Mouse (Mus musculus) liver, postnatal 0 days (tissue): ENCODE data around the gene Epn2. TPM values are rescaled to one million over a fixed set of nuclear protein-coding genes. Genes with fewer than 3 reads are reported as not detected.

Experiments used
- ATAC-seq: fragments of 200-750 bp; cut with Nextera tagmentation; 2 replicates; pipeline ENCODE4 v1.8.0; 2017; ENCODE audit warnings: mild to moderate bottlenecking, moderate library complexity
- DNase-seq: peaks from one replicate; pipeline ENCODE4 v3.0.0-alpha.2; 2016
- H3K27ac ChIP-seq: fragments of 300-500 bp; sonication (generic); 2 replicates; pipeline ENCODE4 v1.5.1; 2014; ENCODE audit warnings: antibody characterized with exemption, moderate library complexity, mild to moderate bottlenecking, low read depth
- H3K27me3 ChIP-seq: fragments of 300-500 bp; sonication (generic); 2 replicates; pipeline ENCODE4 v1.6.1; 2014; ENCODE audit warnings: low read length, control low read depth, mixed read lengths; ENCODE audit not compliant: insufficient read depth
- H3K36me3 ChIP-seq: fragments of 300-500 bp; sonication (generic); replicated peaks from 2 replicates; pipeline ENCODE4 v1.6.1; 2014; ENCODE audit warnings: mild to moderate bottlenecking, control low read depth, low read length, moderate library complexity, mixed read lengths; ENCODE audit not compliant: insufficient read depth
- H3K4me1 ChIP-seq: fragments of 300-500 bp; sonication (generic); 2 replicates; pipeline ENCODE4 v1.6.1; 2014; ENCODE audit warnings: antibody characterized with exemption, mild to moderate bottlenecking, control low read depth; ENCODE audit not compliant: insufficient read depth
- H3K4me2 ChIP-seq: fragments of 300-500 bp; sonication (generic); 2 replicates; pipeline ENCODE4 v1.6.1; 2014; ENCODE audit warnings: low read depth, mild to moderate bottlenecking, low read length, moderate library complexity, mixed read lengths
- H3K4me3 ChIP-seq: fragments of 300-500 bp; sonication (generic); 2 replicates; pipeline ENCODE4 v1.5.1; 2014; ENCODE audit warnings: low read depth, low read length
- H3K9ac ChIP-seq: fragments of 300-500 bp; sonication (generic); replicated peaks from 2 replicates; pipeline ENCODE4 v1.6.1; 2014; ENCODE audit warnings: mild to moderate bottlenecking, moderate library complexity
- H3K9me3 ChIP-seq: fragments of 300-500 bp; sonication (generic); 2 replicates; pipeline ENCODE4 v1.6.1; 2016; ENCODE audit warnings: mild to moderate bottlenecking, control low read depth, low read length, mixed read lengths
- CTCF ChIP-seq: sonication (generic); IDR thresholded peaks from 2 replicates; pipeline ENCODE4 v1.5.1; 2016; ENCODE audit warnings: antibody characterized with exemption, low read depth
- EP300 ChIP-seq: IDR thresholded peaks from 2 replicates; pipeline ENCODE4 v1.6.1; 2016; ENCODE audit warnings: antibody characterized with exemption, low read depth, mild to moderate bottlenecking
- WGBS: fragments of 180-500 bp; shearing (Covaris S2); extraction: QIAGEN DNeasy Blood & Tissue Kit; methylation state at CpG from one replicate; pipeline ENCODE4 v1.1.7; 2014; ENCODE audit not compliant: insufficient replicate concordance; 5-methylcytosine and 5-hydroxymethylcytosine counted together
- polyA plus RNA-seq: library from polyadenylated mRNA; unstranded; fragments of >200 nt; fragmentation: Nextera tagmentation; extraction: Ambion mirVana; gene quantifications from 2 replicates; pipeline ENCODE4 v1.2.1, GENCODE M21; 2015

The Epn2 gene
- polyA plus RNA-seq, 1 experiment from 2014 or later, result 3.1 TPM

GRCm38 (mm10) chr11:61487401-61487800 lies 92.1 kb downstream of the Epn2 start:
- no peak for ATAC-seq
- no peak for DNase-seq
- no peak overlapping the region for H3K4me2 ChIP-seq
- H3K9me3 ChIP-seq, result no peaks in the 10 kb centered on the region
- H3K4me3 ChIP-seq, result no peak overlapping the region
- H3K27ac ChIP-seq, result no peak overlapping the region
- peaks cover 22% of the 10 kb centered on the region for H3K36me3 ChIP-seq
- no peak overlapping the region for H3K9ac ChIP-seq
- WGBS, result 76% methylated on average over 2 of the region's 2 CpGs
- no peak for TF ChIP-seq CTCF
- no peak for TF ChIP-seq EP300
- no peaks in the 10 kb centered on the region for H3K27me3 ChIP-seq
- no peaks in the 10 kb centered on the region for H3K4me1 ChIP-seq

DNA sequence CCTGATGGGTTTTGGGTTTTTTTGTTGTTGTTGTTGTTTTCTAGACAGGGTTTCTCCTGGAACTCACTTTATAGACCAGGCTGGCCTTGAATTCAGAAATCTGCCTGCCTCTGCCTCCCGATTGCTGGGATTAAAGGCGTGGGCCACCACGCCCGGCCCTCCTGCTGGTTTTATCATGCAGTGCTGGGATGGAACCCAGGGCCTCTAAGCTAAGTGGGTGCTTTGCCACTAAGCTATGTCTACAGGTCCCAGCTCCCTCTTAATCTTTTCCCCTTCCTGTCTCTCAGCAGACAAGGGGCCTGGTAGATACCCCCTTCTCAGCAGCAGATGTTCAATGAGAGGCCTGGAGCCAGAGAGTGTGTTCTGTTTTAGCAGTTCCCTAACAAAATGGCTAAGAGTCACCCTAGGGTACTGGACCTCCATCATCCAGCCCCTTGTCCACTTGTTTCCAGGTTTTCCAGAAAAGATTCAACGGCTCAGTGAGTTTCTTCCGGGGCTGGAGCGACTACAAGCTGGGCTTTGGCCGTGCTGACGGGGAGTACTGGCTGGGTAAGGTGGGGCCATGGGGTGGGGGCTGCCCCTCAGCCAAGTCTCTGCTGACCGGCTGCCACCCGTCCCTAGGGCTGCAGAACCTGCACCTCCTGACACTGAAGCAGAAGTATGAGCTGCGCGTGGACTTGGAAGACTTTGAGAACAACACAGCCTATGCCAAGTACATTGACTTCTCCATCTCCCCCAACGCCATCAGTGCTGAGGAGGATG lies 92.8 kb downstream of the Epn2 start:
- Histone ChIP-seq H3K4me3 (no peak overlapping the region), H3K9me3 (no peaks in the 10 kb centered on the region), H3K4me1 (no peaks in the 10 kb centered on the region), H3K36me3 (peaks cover 21% of the 10 kb centered on the region), H3K4me2 (no peak overlapping the region), H3K27me3 (no peaks in the 10 kb centered on the region), H3K27ac (no peak overlapping the region), H3K9ac (no peak overlapping the region)
- TF ChIP-seq CTCF, result no peak
- TF ChIP-seq EP300, result no peak
- WGBS, result 84% methylated on average over 14 of the region's 14 CpGs
- DNase-seq (no peak), ATAC-seq (no peak)

GRCm38 (mm10) chr11:61485541-61486457 lies 93.7 kb downstream of the Epn2 start:
- Histone ChIP-seq H3K9me3 (no peaks in the 10 kb centered on the region), H3K36me3 (peaks cover 13% of the 10 kb centered on the region), H3K27me3 (no peaks in the 10 kb centered on the region), H3K9ac (no peak overlapping the region), H3K27ac (no peak overlapping the region), H3K4me3 (no peak overlapping the region), H3K4me2 (no peak overlapping the region), H3K4me1 (no peaks in the 10 kb centered on the region)
- DNase-seq (no peak), ATAC-seq (no peak)
- 79% methylated on average over 22 of the region's 22 CpGs for WGBS
- no peak for TF ChIP-seq EP300
- no peak for TF ChIP-seq CTCF

DNA sequence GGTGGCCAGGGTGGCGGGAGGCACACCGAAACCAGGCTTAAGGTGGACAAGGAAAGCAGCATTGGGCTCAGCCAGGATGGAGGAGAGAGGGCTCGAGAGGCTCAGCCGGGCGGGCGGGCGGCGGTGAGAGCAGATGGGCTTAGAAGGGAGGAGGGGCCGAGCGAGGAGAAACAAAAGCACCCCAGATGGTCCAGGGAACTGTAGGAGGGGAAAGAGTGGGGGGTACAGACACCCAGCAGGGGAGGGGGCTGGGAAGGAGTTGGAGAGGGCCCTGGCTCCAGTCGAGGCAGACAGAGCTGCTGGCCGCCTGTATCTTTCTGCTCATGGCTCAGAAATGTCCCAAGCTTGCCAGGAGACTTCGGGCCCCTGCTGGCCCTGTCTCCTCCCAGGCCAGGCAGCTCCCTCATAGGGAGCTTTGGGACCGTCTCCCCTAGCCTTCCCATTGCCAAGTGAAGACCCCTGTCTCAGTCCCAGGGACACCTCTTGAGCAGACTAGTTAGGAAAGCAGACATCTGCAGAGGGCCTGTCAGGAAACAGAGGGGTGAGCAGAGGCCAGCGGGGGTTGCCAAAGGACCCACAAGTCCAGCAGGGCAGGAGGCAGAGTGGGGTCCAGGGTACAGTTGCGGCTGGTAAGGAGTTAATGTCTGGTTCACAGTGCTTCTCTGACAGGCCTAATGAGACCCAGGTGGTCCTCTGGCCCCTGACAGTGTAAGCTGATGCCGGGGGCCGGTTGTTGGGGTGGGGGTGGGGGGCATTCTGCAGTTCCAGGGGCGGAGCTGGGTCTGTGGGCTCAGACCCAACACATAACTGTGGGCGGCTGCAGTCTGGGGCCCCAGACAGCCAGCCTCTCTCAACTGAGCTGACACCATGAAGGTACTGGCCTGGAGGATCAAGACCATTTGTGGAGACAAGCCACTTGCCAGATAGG lies 94.6 kb downstream of the Epn2 start, which contains the start of gene Mfap4:
Gene Mfap4, plus strand, starts transcription at position 819 of the 928 bp plus-strand sequence.
- H3K4me2 ChIP-seq, result no peak within 1 kb of the TSS
- ATAC-seq (no peak), DNase-seq (no peak)
- H3K27ac ChIP-seq, result no peak within 1 kb of the TSS
- no peak within 1 kb of the TSS for H3K4me3 ChIP-seq
- H3K9me3 ChIP-seq, result no peaks in the 10 kb centered on the region
- TF ChIP-seq EP300, result no peak
- no peak for TF ChIP-seq CTCF
- peaks cover 7% of the 10 kb centered on the region; the same call in 1 of the 2 replicates for H3K36me3 ChIP-seq
- H3K4me1 ChIP-seq, result no peaks in the 10 kb centered on the region
- no peaks in the 10 kb centered on the region for H3K27me3 ChIP-seq
- H3K9ac ChIP-seq, result no peak within 1 kb of the TSS
- 56% methylated on average over 19 of the region's 20 CpGs for WGBS

DNA sequence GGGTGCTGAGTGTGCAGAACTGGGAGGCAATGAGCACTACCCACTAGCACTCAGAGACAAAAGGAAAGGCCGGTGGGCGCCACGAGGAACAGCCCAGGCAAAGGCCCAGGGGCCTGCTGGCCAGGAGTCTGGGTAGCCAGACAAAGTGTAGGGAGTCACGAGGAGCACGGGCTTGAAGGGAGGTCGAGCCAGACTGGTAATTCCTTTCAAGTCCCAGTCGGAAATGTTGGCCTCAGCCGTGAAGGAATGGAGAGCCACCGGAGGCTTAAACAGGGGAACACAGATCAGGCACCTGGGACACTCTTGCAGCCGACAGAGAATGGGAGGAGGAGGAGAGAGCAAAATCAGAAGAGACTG lies 95.3 kb downstream of the Epn2 start:
- H3K4me1 ChIP-seq, result no peaks in the 10 kb centered on the region
- H3K9ac ChIP-seq, result no peak overlapping the region
- peaks cover 3% of the 10 kb centered on the region; the same call in 1 of the 2 replicates for H3K36me3 ChIP-seq
- H3K27me3 ChIP-seq, result no peaks in the 10 kb centered on the region
- 50% methylated on average over 10 of the region's 10 CpGs for WGBS
- TF ChIP-seq EP300 (no peak), CTCF (no peak)
- DNase-seq (no peak), ATAC-seq (no peak)
- no peak overlapping the region for H3K4me2 ChIP-seq
- H3K27ac ChIP-seq, result no peak overlapping the region
- H3K9me3 ChIP-seq, result no peaks in the 10 kb centered on the region
- H3K4me3 ChIP-seq, result no peak overlapping the region
